Mouse (Mus musculus) bone marrow, adult 2 months (tissue): ENCODE measurements around the gene G0s2. TPM values are rescaled to one million over a fixed set of nuclear protein-coding genes. Genes with fewer than 3 reads are reported as not detected.
"Not testable (repeated sequence)": the region's sequence is repeated elsewhere in the genome, so short reads cannot be mapped to it uniquely, and the experiment has no call there.

Experiments used
- H3K27ac ChIP-seq: fragments of 200-500 bp; 2 replicates; pipeline ENCODE4 v1.5.1; 2012; ENCODE audit warnings: low read depth, mild to moderate bottlenecking, control low read depth, inconsistent platforms, low read length; ENCODE audit not compliant: control insufficient read depth, poor library complexity, insufficient read depth
- H3K4me1 ChIP-seq: fragments of 200-500 bp; 2 replicates; pipeline ENCODE4 v1.6.1; 2011; ENCODE audit warnings: low read length; ENCODE audit not compliant: control insufficient read depth, insufficient read depth
- H3K4me3 ChIP-seq: fragments of 200-500 bp; replicated peaks from 2 replicates; pipeline ENCODE3; 2011; ENCODE audit warnings: mild to moderate bottlenecking, low read depth, low read length, control low read depth; ENCODE audit not compliant: control insufficient read depth
- CTCF ChIP-seq: fragments of 200-500 bp; IDR thresholded peaks from 2 replicates; pipeline ENCODE4 v1.5.1; 2011; ENCODE audit warnings: low read length, control low read depth; ENCODE audit not compliant: control insufficient read depth, insufficient read depth
- POLR2A ChIP-seq: fragments of 200-500 bp; IDR thresholded peaks from 2 replicates; pipeline ENCODE4 v1.6.1; 2011; ENCODE audit warnings: low read depth, mild to moderate bottlenecking, control low read depth, low read length, borderline replicate concordance; ENCODE audit not compliant: control insufficient read depth
- WGBS: fragments of 180-500 bp; shearing (Covaris S2); methylation state at CpG from one replicate; pipeline ENCODE4 v1.1.7; 2018; 5-methylcytosine and 5-hydroxymethylcytosine counted together
- polyA plus RNA-seq: library from polyadenylated mRNA; stranded (reverse); fragments of >200 nt; gene quantifications from 2 replicates; pipeline ENCODE4 v1.2.4, GENCODE M21; 2011; ENCODE audit warnings: low replicate concordance; ENCODE audit not compliant: missing spikeins, insufficient read depth, insufficient read length

Gene G0s2
- polyA plus RNA-seq, 1 experiment, result 23.6 TPM

GRCm38 (mm10) chr1:193295920-193296319, 22.9 kb upstream of the G0s2 start:
- H3K4me3 ChIP-seq, result no peak overlapping the region
- 76% methylated on average over 5 of the region's 5 CpGs for WGBS
- H3K27ac ChIP-seq, result no peak overlapping the region
- TF ChIP-seq CTCF, result no peak
- no peak for TF ChIP-seq POLR2A
- H3K4me1 ChIP-seq, result no peaks in the 10 kb centered on the region; the same call in 1 of the 2 replicates

GRCm38 (mm10) chr1:193293926-193294325, 20.9 kb upstream of the G0s2 start:
- WGBS, result 82% methylated on average over 3 of the region's 3 CpGs
- no peaks in the 10 kb centered on the region; the same call in 1 of the 2 replicates for H3K4me1 ChIP-seq
- no peak overlapping the region for H3K27ac ChIP-seq
- no peak for TF ChIP-seq CTCF
- TF ChIP-seq POLR2A, result no peak
- no peak overlapping the region for H3K4me3 ChIP-seq

GRCm38 (mm10) chr1:193293039-193293438, 20.0 kb upstream of the G0s2 start:
- TF ChIP-seq CTCF (no peak), POLR2A (no peak)
- no peak overlapping the region for H3K4me3 ChIP-seq
- WGBS, result 21% methylated on average over 2 of the region's 2 CpGs
- no peaks in the 10 kb centered on the region; the same call in none of the 2 replicates for H3K4me1 ChIP-seq
- no peak overlapping the region for H3K27ac ChIP-seq

GRCm38 (mm10) chr1:193290686-193291085, 17.7 kb upstream of the G0s2 start:
- Histone ChIP-seq H3K4me3 (no peak overlapping the region), H3K4me1 (no peaks in the 10 kb centered on the region; the same call in none of the 2 replicates), H3K27ac (no peak overlapping the region)
- TF ChIP-seq CTCF, result no peak
- TF ChIP-seq POLR2A, result no peak

GRCm38 (mm10) chr1:193289914-193290313, 16.9 kb upstream of the G0s2 start:
- TF ChIP-seq CTCF, result no peak
- 85% methylated on average over 5 of the region's 5 CpGs for WGBS
- Histone ChIP-seq H3K4me3 (no peak overlapping the region), H3K27ac (no peak overlapping the region), H3K4me1 (no peaks in the 10 kb centered on the region; the same call in none of the 2 replicates)

GRCm38 (mm10) chr1:193289076-193289475, 16.1 kb upstream of the G0s2 start:
- no peak overlapping the region for H3K4me3 ChIP-seq
- TF ChIP-seq POLR2A, result no peak
- no peak overlapping the region for H3K27ac ChIP-seq
- H3K4me1 ChIP-seq, result no peaks in the 10 kb centered on the region; the same call in none of the 2 replicates
- 89% methylated on average over 3 of the region's 3 CpGs for WGBS

DNA sequence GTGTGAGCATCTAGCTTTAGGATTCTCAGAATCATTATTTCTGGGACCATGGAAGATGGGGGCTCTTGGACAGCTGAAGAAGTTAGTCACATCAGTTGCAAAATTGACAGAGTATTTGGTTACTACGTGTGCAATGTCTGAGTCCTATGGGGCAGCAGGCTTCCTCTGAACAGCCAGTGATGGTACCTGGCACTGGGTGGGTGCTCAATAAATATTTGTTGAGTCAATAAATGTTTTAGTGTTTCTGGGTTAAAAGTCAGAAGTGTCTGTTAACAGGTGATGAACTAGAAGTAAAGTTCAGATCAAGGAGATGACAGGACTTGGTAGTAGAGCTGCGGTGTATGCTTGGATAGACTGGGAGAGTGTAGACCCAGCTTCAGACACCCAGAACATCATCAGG, 14.6 kb upstream of the G0s2 start:
- H3K27ac ChIP-seq, result no peak overlapping the region
- 78% methylated on average over 2 of the region's 2 CpGs for WGBS
- H3K4me1 ChIP-seq, result no peaks in the 10 kb centered on the region; the same call in 1 of the 2 replicates
- TF ChIP-seq POLR2A, result no peak
- TF ChIP-seq CTCF, result no peak
- H3K4me3 ChIP-seq, result no peak overlapping the region

DNA sequence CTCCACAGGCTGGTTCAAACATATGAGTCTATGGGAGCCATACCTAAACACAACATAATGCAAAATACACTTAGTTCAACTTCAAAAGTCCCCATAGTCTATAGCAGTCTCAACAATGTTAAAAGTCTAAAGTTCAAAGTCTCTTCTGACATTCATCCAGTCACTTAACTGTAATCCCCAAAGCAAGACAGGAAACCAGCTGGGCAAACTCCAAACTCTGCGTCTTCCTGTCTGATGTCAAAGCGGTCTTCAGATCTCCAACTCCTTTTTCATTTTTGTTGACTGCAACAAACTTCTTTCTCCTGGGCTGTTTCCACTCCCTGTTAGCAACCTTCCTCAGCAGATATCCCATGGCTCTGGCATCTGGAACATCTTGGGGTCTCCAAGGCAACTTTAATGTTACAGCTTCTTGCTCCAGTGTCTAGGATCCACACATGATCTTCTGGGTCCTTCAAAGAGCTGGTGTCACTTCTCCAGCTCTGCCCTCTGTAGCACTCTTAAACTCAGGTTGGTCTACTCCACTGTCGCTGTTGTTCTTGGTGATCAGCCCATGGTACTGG, 12.8 kb upstream of the G0s2 start:
- H3K4me1 ChIP-seq, H3K4me3 ChIP-seq, H3K27ac ChIP-seq: not testable (repeated sequence)
- 37% methylated on average over 3 of the region's 3 CpGs for WGBS

DNA sequence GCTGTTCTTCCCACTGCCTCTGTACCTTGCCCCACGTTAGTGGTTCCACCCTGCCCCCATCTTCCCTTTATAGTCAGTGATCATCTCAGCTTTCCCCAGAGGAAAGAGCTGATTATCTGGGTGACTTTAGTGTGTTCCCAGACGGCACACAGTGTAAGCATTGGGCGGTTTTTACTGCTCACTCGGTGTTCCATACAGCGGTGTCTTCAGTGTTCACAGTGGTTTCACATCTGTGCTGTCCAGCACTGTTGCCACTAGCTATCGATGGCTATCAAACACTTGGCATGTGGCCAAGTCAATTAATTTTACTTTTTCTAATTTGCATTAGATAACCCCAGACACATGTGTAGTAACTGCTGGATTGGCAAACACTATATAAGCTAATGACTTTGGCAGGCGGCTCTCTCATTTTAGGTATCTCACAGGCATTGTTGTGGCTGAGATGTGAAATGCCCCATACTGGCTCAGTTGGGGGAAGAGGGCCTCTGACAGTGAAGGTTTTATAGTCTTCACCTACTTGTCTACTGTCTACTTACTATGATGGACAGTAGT, 11.3 kb upstream of the G0s2 start:
- WGBS, result 74% methylated on average over 7 of the region's 7 CpGs
- H3K27ac ChIP-seq, result no peak overlapping the region

More for the DNA sequence above, 11.3 kb upstream of the G0s2 start:
- no peak overlapping the region for H3K4me3 ChIP-seq
- TF ChIP-seq POLR2A (no peak), CTCF (no peak)
- H3K4me1 ChIP-seq, result peaks cover 3% of the 10 kb centered on the region
